Mouse (Mus musculus) heart, postnatal 25 days (tissue): ENCODE data around the gene Lrpprc. TPM values are rescaled to one million over a fixed set of nuclear protein-coding genes. Genes with fewer than 3 reads are reported as not detected.
"Not testable (repeated sequence)": the region's sequence is repeated elsewhere in the genome, so short reads cannot be mapped to it uniquely, and the experiment has no call there.

ENCODE experiments used
- DNase-seq: peaks from one replicate; pipeline ENCODE4 v3.0.0; 2022; ENCODE audit warnings: low spot score
- intact Hi-C: fragments of 180-260 bp; cut with DNase I; formaldehyde crosslinking; loops from one replicate; pipeline ENCODE4 v1.15.1; 2025
- total RNA-seq, 2 experiments: library from RNA; stranded (reverse); gene quantifications; 2 replicates each; pipeline ENCODE4 v1.2.3; 2021

The Lrpprc gene
- total RNA-seq, result 100 to 1,000 TPM; 144 to 145 TPM

DNA sequence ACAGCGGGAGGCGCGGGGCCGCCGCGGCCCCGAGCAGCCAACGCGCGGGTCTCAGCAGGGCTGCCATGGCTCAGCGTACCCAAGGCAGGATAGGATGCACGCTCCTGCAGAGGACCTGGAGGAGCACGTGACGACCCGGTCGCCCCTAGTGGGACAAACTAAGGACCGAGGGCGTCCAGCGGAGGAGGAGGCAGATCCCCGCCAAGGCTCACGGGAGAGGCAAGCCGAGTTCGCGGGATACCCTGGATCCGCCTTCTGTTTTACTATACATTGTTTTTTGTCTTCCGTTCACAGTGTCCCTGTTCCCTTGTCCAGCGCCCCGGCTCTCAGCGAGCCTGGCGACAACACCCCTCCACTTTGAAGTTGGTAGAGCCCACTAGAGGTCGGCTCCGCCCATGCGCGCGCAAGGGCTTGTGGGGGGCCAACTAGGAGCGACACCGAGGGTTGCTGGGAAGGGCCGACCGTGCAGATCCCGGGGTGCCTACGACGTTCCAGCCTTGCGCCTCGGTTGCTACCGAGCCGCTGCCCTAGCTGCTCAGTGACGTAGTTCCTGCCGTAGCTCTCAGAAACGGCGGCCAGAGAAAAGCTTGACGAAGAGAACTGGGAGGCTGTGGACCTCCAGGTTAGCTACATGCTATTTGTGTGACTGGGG, at the start of gene Lrpprc:
Gene Lrpprc, minus strand, starts transcription at position 343 of the 652 bp plus-strand sequence.
- DNase-seq, result peak; percentile 87
- intact Hi-C loops, result loop anchor here (5.0 to 10.0 kb wide), 2 partner anchors 164 to 302 kb away; partner anchors contain the start of genes Camkmt, Ppm1b and Prepl

DNA sequence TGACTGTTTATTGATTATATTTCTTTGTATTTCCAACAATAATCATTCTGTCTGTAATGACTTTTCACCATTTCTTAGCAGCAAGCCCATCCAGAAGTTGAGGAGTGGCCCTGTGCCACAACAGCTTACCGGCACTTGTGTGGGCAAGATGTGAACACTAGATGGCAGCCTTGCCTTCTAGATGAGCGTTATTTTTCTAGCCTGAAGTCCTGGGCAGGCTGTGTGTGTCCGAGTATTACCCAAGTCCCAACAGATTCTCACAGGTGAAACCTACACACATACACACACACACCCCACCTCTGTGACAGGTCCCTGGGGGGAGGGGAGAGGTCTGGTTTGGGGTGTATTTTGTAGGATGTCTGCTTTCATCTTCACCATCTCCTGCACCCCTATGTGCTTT, 47.2 kb upstream of the Lrpprc start:
- intact Hi-C loops, result loop anchor here (2.0 kb wide), 2 partner anchors 351 to 795 kb away; no protein-coding TSS in a partner anchor
- no peak for DNase-seq

DNA sequence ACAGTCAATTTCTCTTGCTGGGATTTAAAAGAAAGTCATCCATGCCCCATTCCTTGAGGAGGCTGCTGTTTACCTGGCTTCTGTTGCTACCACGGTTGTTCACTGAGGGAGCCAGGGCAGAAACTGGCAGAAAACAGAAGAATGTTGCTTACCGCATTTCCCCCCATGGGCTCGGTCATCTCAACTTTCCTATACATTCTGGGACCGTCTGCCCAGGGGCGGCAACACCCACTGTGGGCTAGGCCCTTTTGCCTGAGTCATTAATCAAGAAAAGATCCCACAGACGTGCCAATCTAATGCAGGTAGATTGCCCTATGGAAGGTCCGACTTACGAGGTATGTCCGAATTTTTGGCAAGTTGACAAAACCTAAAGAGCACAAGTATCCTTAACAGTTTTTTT, 44.7 kb upstream of the Lrpprc start:
- intact Hi-C loops, result no loop called here
- no peak for DNase-seq

DNA sequence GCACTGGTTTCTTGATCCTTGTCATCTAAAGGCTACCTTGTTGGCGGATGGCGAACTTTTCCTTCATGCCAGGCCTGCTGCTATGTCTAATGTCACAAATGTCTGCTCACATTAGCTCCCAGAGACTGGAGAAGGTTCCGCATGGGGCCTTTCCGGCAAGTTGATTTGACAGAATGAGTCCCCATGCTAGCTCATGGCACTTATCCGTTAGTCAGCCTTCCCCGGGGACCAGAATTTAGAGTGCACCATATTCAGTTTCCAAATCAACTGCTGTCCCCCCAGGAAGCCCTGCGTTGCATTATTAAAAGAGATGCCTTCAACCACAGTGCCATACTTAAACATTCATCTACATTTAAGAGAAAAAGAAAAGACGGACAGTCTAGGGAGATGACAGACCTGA, 41.8 kb upstream of the Lrpprc start:
- intact Hi-C loops, result no loop called here
- DNase-seq, result no peak

DNA sequence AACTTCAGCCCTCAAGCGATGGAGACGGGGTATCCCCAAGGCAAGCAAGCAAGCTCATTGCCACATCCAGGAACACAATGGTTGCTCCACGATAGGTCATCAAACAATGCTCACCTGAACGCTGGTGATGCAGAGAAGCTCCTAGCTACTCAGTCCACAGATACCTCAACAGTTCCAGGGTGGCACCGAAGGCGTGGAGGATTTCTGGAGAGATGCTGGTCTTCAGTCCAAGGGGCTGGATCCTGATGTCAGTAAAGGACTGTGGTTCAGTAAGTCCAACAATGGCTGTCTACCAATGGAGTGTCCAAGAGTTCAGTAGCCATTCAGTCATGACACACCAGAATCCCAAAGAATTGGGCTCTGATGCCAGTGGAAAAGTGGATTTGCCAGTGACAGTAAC, 37.7 kb upstream of the Lrpprc start:
- intact Hi-C loops, result no loop called here
- no peak for DNase-seq

DNA sequence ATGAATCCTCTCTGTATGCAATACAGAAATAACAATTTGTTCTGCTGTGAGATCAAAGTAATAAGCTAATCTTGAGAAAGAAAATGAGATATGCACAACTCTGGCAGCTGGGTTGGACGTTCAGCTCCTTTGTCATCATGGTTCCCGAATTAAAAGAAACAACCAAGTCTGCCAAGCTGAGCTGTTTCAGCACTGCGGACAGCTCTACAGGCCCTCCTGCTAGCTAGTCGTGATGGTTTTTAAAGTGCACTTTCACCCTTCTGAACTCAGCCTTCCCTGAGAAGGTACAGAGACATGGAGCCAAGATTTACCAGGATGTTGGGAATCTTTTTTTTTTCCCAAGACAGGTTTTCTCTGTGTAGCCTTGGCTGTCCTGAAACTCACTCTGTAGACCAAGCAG, 30.0 kb upstream of the Lrpprc start:
- intact Hi-C loops, result no loop called here
- no peak for DNase-seq

DNA sequence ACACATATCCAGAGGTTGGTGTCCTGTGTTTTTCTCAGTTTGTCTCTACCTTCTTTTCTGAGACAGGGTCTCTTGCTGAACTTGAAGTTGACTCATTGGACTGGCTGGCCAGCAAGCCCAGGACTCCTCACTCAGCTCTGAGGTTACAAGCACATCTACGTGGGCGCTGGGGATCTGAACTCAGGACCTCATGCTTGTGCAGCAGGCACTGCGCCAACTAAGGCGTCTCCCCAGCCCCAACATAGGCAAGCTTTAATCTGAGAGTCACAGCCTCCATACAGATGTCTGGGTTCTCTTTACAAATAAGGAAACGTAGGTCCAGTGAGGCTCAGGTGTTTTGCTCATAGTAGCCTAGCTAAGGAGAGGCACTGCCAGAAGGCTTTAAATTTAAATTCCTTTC, 27.8 kb upstream of the Lrpprc start:
- DNase-seq, result no peak
- intact Hi-C loops, result no loop called here

DNA sequence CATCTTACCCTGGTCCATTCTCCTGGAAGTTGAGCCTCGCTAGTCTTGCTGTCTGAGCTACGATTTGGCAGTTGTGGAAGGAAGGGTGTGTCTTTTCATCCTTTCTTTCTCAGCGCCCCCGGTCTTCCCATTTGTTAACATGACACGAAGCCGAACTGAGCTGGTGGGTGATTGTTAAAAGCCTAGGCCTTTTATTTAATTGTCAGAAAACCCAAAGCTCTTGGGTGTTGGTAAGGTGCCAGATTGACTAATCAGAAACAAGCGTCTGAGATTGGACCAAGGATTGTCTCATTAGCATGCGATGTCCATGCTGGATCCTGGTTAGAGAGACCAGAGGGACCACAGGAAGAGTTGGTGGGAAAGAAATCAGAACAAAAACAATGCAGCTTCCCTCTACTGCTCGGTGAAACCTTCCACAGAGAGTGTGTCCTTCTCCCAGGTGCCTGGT, 25.4 kb upstream of the Lrpprc start:
- intact Hi-C loops, result no loop called here

DNA sequence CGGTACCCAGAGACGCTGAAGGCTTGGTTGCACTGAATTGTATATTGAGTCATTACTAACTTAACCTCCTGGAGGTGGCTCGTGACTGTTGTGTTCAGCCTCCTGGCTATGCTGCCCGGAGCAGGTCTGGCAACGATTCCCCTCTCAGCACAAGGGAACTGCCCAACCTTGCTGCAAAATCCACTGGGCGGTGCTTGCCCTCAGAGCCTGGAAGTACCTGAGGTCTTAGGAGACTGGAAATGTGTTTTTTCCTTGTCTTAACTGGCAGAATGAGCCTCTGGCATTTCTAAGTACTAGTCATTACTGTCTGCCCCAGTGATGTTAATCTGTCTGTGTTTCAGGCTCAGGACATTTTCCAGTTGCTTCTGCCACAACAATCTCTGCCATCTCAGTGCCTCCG, 24.3 kb upstream of the Lrpprc start:
- DNase-seq, result no peak
- intact Hi-C loops, result no loop called here

More for the DNA sequence above, 25.4 kb upstream of the Lrpprc start:
- DNase-seq, result no peak

DNA sequence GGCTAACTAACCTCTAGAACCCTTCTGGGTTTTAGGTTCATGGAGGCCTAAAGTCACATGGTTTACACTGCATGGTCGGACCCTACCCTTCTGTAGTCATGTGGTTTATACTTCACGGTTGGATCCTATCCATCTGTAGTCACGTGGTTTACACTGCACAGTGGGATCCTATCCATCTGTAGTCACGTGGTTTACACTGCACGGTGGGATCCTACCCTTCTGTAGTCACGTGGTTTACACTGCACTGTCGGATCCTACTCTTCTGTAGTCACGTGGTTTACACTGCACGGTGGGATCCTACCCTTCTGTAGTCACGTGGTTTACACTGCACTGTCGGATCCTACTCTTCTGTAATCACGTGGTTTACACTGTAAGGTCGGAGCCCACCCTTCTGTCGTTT, 23.6 kb upstream of the Lrpprc start:
- intact Hi-C loops, DNase-seq: not testable (repeated sequence)

DNA sequence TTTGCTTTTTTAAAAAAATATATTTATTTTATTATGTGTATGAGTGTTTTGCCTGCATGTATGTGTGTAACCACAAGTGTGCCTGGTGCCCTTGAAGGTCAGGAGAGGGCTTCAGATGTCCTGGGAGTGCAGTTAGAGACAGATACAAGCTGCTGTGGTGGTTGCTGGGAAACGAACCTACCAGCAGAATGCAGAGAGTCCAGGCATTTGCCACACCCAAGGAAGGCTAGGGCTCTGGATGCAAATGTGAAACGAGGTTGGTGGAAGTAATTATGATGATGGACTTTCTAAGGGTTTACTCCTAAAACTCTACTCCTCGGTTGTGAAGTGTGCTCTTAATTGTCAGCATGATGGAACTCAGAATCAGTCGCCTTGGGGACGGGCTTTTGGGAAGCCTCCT, 1.4 kb upstream of the Lrpprc start:
- intact Hi-C loops, result loop anchor here (5.0 to 10.0 kb wide), 2 partner anchors 163 to 300 kb away; partner anchors contain the start of genes Camkmt, Ppm1b and Prepl
- DNase-seq, result no peak

DNA sequence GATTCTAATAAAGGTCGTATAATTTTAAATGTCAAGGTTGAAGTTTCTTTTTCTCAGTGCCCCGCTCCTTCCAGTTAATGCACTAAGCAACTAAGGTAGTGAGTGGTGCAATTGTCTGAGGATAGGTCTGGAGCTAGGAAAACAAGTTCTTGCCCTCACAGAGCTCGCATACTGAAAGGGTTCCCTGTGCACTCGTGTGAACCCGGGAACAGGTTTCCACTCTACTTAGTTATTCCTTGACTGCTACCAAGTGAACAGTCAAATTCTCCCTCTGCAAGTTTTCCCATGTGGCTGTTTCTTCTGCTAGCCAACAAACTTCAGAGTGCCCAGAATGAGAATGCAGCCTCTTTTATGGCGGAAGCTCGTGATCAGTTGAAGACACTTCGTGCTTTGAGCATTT, 567 bp upstream of the Lrpprc start:
- intact Hi-C loops, result loop anchor here (5.0 to 10.0 kb wide), 2 partner anchors 164 to 301 kb away; partner anchors contain the start of genes Camkmt, Ppm1b and Prepl
- DNase-seq, result no peak

DNA sequence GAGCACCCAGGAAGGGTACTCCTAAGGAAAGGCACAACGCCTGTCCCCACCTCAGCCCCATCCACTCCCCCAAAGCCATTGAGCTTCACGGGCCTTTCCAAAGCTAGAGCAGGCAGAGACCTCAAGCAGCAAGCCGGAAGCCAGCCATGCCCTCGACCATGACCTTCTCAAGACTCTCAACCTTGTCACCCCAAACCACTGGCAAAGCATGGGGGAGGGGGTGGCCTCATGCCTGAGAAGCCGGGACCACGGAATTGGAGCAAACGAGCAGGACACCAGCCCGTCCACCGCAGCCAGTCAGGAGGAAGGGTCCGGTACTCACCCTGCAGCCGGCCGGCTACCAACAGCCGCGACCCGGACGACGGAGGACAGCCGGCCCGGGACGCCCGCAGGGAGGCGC, 546 bp downstream of the Lrpprc start:
- DNase-seq, result peak; percentile 4
- intact Hi-C loops, result loop anchor here (5.0 to 10.0 kb wide), 2 partner anchors 165 to 302 kb away; partner anchors contain the start of genes Camkmt, Ppm1b and Prepl

DNA sequence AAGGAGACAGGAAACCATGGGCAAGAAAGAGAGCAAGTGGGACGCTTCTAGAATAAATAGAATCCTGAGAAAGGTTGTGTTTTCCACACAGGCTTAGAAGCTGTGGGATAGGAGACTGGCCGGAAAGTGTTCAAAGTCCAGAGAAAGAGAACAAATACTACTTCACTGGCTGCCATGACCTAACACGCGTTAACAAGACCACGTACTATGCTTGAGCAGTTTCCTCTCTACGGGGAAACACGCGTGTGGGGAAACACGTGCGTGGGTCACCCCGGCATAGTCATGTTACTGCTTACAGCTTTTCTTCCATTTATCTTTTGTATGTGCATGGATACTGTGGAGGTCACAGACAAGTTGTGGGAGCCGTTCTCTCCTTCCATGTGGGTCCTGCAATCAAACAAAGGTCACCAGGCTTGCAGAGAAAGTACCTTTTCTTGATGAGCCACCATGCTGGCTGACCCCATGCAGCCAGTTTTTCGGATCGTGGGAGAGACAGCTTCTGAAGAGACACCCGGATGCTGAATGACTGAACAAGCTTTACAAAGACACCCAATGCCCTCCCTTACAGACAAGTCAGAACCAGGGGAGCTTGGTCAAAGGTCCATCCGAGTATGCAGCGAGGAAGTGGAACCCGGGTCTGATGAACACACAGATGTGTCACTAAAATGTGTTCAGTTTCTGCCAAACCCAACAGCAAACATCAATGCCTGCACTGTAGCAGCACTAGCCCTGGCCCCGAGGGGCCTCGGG, 2.0 kb downstream of the Lrpprc start:
- intact Hi-C loops, result no loop called here
- DNase-seq, result no peak

DNA sequence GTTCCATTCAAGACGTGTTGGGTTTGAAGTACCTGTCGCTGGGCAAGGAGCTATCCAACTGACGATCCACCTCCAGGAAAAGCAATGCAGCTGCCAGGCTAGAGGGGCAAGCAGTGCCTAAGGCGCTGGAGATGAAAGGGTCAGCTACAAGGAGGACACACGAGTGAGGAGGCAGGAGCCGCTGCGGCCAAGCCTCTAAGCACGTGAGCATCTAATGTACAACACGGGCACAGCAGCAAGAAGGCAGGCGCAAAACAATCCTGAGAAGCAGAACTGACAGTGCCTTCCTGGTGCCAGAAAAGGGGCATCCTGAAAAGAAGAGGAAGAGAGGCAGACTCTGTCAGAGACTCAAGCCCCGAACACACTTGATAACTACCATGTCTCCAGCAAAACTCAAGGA, 3.1 kb downstream of the Lrpprc start:
- DNase-seq, result no peak
- intact Hi-C loops, result no loop called here

DNA sequence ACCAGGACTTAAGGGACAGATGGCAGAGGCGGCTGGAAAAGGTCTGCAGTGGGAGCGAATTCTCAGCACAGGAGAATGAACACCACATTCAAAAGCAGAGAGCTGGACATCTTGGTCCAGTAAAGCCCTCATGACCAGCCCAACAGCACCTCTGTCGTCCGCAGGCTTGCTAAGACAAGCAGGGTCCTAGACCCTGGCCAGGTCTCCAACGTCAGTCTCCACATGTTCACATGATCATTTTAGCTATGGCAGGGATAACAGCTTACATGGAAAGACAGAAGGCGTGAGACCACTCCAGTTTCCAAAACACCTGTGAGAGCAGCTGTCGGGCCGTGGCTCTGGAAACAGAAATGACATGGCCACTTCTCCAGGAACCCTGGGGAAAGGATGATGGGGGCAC, 3.7 kb downstream of the Lrpprc start:
- DNase-seq, result no peak
- intact Hi-C loops, result no loop called here

DNA sequence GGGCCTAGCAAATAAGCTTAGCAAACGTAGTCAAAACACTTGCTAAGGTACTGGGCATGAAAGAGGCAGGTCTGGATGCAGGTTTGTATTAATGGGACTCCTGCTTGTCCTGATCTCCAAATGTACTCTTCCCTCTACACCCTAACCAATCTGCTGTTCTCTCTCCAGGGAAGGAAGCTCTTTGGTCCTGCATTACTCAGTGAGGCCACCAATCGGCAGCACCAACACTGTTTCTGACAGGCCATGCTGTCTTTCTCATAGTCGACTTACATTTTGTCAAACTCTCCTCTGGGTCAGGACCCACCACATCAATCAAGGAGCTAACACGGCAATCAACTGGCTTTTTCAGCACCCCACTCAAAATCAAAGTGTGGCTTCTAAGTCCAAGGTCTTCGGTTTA, 5.4 kb downstream of the Lrpprc start:
- no peak for DNase-seq
- intact Hi-C loops, result no loop called here

DNA sequence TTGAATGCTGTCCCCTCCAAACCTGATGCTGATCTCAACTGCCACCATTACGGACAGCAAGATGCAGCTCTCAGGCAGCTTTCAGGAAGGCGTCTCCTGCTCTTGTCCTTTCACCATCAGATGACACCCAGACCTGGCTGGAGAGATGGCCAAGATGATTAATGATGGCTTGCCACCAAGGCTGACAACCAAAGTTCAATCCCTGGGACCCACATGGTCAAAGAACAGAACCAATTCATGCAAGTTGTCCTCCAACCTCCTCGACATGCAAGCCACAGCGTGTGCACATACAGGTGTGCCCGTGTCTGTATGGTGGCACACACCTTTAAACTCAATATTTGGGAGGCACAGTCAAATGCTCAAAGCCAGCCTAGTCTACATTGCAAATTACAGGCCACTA, 7.1 kb downstream of the Lrpprc start:
- no peak for DNase-seq
- intact Hi-C loops, result no loop called here

DNA sequence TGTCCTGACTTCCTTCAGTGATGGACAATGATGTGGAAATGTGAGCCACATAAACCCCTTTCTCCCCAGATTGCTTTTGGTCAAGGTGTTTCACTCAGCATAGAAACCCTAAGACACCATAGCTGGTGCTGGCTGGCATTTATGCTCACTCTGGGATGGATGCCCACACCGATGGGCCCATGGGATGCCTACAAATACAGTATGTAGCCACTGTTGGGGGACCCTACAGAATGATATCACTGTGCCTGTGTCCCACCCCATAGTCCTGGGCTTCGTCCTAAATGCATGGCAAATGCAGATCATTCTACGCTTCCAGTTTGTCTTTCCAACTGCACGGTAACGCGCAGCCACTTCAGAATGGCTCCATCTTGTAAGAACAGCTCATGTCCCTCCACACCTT, 10.3 kb downstream of the Lrpprc start:
- DNase-seq, result no peak
- intact Hi-C loops, result no loop called here

DNA sequence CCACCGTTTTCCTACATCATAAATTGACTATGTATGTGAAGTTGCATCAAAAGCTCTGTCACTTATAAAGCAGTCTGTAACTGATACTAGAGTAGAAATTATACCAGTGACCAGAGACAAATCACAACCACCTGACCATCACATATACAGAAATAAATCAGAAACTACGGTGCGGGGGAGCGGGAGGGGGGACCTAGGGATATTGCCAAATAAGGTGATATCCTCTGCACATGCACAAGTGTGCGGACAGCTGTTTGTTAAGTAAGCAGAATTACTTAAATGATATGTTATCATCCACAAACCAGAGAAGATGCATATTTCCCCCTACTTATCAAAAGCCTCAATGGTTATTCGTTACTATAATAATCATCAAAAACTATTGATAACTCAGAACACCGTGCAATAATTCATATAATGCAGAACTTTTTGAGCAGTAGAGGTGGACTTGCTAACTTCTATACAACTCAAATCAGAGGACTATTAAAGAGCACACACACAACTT, 12.1 kb downstream of the Lrpprc start:
- intact Hi-C loops, result no loop called here
- DNase-seq, result no peak

DNA sequence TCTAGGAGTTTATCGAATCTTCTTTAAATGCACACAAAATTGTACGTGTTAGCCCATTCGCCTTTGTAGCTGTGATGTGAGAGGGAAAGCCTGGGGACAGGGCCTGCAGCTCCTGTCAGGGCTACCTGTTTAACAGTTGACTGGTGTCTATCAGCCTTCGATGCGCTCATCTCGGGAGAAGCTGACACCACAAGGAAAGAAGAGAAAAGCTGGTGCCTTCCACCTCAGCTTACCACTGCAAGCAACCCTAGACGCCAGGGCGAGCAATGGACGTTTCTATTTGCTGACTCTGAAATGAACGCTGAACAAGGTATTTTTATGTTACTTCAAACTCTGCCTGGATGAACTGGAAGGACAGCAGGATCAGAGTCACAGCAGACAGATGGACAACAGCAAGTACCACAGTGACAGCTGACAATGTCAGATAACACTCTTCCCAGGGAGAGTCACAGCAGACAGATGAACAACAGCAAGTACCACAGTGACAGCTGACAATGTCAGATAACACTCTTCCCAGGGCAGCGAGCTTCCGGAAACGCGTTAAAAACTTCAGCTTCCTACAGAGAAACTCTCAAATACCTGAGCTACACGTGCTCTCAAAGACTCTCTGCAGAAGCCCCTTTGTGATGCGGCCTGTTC, 14.1 kb downstream of the Lrpprc start:
- intact Hi-C loops, result no loop called here
- DNase-seq, result no peak
